Mouse (Mus musculus) layer of hippocampus, adult 9-10 months (tissue): ENCODE measurements around the gene Map3k6.

ENCODE experiments used
- DNase-seq: peaks from one replicate; pipeline ENCODE4 v3.0.0; 2022; ENCODE audit warnings: low spot score

Map3k6 gene

DNA sequence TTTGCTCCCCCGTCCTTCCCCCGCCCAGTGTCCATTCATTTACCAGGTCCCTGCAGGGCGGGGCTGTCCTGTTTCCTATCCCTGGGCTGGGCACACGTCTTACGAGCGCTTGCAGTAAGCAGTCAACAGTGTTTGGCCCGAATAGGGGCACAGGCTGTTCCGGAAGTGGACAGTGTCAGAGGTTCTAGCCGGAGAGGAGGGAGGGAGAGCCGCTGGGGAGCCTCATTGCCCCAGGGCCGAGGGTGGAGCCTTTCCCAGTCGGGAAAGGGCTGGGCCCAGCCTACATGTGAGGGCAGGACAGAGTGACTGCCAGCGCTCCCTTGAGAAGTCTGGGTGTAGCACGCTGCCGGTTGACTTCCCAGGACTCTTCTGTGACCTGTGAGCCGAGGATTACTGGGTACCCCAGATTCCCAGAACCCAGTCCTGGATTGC, at the start of gene Map3k6:
Map3k6 (plus strand) TSS at position 329 of the 432 bp plus-strand sequence.
- no peak for DNase-seq

DNA sequence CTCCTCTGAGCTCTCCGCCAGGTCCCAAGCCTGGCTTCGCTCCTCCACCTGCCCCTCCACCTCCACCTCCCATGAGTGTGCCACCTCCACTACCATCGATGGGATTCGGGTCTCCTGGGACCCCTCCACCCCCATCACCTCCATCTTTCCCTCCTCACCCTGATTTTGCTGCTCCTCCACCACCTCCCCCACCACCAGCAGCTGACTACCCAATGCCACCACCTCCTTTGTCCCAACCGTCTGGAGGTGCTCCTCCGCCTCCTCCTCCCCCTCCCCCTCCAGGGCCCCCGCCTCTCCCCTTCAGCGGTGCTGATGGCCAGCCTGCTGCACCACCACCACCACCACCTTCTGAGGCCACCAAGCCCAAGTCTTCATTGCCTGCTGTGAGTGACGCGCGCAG, 46.1 kb upstream of the Map3k6 start:
- no peak for DNase-seq

DNA sequence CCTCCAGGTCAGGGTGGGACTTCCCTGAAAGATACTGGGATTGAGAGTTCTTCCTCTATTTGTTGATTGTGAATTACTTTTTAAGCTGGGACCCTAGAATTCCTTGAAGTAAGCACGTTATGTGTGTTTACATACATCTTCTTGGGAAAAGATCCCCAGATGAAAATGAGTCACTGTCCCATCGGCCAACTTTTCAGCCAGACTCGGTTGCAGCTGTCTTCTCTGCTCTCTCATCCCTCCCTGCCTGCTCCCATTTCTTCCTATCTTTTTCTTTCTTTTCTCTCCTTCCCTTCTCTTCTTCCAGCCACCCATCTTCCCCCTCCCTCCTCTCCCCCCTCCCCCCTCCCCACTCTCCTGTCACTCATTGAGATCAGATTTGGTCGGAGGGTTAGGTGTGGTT, 45.6 kb upstream of the Map3k6 start:
- no peak for DNase-seq

DNA sequence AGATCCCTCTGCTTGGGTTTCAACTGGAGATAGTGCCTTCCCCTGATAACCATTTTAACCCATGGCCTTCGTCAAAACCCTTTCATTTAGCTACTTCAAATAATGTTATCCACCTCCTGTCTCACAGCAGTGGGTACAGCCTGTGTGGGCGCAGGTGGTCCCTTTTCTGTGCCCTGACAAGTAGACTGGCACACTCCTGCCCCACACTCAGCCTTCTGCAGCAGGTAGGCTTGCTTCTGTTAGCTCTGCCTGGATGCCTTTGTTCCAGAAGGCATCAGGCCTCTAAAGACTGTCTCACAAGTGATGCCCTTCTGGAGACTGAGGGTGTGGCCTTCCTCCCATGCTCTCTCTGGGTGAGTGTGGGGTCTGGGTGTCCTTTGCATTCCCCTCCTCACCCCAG, 44.5 kb upstream of the Map3k6 start:
- no peak for DNase-seq

DNA sequence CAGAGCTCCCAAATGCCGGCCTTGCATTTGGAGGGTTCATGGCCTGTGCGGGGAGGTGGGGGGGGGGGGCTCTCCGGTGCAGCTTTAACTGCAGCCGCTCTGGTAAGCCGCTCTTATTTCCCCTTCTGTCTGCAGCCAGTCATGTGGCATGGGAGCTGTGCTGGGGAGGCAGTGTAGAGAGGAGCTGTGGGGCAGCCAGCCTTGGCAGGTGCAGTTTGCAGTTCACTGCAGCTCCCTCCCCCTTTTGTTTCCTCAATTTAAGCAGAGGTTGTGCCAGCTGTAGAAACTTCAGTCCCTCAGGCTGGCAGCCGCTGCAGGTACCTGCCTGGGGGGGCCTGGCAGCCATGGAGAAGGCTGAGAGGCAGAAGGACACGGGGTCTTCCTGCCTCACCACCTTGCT, 43.8 kb upstream of the Map3k6 start:
- DNase-seq: no peak

DNA sequence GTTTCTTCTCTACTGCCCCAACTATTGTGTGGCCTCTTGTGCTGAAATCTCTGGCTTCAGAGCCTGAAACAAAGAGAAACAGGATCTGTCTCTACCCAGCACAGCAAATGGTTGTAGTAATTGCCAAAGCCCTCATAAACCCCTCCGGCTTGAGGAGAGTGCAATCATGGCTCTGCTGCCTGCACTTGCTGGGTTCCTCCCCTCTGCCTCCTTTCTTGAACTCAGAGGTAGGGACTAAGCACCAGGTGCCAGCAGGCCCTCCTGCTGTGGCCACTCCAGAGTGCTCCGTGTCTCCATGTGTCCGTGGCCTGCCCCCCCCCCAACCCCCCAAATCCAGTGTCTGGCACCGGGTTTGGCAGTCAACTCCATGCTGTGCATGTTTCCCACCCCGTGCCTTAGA, 43.3 kb upstream of the Map3k6 start:
- DNase-seq: no peak

DNA sequence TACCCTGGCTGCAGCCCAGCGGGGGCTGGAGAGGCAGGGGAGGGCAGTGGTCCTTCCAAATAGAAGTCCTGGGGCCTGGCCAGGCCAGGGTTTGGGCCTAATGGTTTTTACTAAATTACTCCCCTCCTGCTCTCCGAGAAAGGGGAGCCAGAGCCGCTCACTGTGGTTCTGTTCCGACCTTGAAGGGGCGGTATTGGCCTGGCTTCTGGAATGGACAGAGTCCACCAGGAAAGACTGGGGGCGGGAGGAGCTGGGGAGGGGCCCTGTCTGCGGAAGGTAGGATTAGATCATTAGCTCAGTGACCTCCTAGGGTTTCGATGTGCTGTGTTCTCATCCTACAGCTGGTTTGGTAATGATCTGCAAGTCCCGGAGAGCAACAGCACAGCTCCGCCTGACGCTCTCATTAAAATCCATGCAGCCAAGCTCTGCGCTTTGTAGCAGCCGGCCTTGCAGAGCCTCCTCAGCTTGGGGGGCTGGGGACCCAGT, 42.8 kb upstream of the Map3k6 start:
- no peak for DNase-seq

DNA sequence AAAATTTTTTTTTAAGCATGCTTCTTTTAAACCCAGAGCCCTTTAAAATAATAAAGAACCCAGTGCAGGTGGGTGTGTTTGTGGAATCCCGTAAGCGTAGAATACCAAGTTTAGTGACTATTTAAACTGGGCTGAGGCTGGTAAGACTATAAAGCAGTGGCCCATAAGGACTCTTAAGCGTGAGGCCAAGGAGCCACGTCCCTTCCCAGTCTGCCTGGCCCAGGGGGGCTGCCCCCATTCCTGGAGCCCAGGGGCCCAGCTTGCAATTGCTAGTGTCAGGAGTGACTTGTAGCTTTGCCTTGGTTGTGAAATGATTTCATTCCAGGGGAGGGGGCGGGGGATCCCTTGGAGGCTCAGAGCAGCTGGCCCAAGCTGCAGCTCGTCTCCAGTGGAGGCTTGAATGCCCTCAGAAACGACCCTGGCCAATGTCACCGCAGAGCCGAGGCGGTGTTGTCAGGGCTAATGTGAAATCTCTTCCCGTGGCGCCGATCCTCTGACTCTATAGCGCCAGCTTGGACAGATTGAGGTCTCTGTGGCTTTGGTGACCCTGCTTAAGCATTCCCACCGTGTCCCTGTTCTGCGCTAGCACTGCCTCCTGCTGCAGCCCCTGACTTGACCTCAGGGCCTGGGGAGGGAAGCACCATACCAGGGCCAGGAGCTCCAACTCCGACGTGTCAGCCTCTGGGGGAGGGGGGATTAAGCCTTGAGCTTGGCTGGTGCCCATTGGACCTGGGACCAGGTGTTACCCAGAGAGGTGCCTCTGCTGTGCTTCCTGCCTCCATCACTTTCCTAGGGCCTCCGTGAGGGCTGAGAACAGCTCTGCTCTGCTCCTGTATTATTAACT, 42.1 kb upstream of the Map3k6 start:
- no peak for DNase-seq

DNA sequence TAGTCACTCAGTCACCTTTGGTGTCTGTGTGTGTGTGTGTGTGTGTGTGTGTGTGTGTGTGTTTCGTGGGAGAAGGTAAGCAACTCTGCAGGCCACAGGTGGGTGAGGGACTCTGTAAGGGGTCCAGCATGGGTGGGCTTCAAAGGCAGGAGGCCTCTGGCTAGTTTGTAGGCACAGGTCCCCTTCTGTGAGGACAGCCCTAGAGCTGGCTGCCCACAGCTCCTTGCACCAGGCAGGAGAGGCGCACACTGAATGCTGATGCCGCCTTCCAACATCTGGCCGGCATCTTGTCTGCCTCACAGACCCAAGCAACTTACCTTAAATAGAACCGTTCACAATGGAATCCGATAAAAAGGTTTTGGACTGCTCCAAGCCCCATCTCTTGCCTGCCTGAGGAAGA, 40.9 kb upstream of the Map3k6 start:
- DNase-seq: no peak

DNA sequence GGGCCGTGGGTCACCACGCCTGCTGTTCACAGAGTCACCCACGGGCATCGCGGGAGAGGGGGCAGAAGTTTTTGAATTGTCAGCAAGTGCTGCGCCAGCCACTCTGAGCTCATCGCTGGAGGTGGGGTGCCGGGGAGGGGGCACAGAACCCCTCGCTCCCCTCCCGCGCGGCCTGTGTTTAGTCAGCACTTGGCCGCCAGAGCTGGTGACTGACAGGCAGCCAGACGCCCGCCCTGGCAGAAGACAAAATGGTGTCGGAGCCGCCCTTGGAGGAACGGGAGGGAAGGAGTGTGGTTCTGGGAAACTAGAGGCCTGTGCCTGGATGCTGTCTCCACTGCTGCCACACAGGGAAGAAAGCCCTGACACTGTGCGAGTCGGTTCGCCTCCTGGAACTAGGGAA, 40.3 kb upstream of the Map3k6 start:
- DNase-seq: no peak

DNA sequence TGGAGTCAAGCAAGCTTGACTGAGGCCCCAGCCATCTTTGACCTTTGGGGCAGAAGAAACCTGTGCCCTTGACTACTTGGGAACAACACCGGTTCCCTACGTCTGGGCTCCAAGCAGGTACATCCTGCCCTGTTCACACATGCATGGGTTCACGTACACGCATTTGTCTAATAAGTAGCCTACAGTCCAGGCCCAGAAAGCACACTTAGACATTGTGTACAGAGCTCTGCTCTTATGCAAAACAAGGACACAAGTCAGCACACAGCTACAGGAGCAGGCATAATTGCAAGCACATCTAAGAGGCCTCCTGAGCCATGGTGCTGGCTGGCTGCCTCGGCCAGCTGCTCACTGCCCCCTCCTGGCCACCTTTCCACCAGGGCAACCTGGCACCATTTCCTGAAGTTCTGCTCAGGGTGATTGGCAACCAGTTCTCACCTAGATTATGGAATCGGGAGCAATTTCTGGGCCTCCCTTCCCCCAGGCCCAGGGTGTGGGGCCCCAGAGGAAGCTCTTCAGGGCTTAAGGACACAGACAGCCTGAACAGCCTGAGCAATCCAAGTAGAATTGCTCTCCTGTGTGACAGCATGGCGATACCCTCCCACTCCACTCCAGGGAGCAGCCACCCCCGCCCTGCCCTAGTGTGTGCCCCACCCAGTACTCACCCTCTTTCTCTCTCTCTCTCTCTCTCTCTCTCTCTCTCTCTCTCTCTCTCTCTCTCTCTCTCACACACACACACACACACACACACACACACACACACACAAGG, 39.4 kb upstream of the Map3k6 start:
- DNase-seq: no peak

DNA sequence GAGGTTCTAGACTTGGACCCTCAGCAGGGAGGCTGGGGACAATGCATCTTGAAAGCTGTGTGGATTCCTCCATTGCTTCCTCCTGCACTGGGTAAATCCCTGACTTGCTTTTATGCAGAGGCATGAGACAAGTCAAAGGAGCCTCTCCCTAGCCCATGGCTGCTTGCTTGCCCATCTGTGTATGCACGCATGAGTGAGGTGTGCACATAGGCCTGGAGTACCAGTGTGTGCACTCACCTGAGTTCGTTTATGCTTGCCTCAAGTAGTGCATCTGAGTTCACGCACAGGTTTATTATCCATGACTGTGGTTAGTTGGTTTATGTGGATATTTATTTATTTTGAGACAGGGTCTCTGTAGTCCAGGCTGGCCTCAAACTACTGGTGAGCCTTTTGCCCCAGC, 38.4 kb upstream of the Map3k6 start:
- no peak for DNase-seq

DNA sequence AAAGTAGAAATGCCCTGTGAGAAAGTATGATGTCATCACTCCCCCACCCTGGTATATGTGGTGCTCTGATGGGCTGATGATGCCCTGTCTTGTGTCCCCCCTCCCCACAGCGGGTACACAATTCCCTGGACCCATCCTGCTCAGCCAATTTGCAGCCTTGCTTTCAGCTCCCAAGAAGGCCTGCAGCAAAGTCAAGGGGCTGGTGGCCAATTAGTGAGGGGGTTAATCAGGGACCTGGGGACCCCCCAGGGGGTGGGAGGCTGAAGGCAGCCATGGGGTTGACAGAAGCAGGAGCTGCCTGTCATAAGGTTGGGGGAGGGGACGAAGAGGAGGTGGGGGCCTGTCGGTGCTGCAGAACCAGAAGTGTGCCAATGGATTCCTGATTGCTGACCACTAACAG, 37.0 kb upstream of the Map3k6 start:
- DNase-seq: no peak

DNA sequence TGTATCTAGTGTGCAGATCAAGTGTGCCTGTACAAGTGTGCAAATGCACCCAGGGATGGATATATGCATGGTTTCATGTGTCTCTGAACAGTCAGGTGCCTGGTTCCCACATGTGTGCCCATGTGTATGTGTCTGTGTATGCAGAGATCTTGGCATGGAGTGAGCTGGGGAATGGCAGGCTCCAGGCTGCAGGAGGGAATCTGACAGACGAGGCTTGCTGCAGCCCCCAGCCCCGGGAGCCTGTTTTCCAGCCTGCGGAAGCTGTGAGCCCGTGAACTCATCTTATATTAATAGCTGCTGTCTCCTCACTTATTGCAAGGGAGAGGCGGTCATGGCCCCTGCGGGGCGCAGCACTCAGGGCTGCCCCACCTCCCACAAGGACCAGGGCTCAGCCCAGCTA, 36.2 kb upstream of the Map3k6 start:
- DNase-seq: no peak

DNA sequence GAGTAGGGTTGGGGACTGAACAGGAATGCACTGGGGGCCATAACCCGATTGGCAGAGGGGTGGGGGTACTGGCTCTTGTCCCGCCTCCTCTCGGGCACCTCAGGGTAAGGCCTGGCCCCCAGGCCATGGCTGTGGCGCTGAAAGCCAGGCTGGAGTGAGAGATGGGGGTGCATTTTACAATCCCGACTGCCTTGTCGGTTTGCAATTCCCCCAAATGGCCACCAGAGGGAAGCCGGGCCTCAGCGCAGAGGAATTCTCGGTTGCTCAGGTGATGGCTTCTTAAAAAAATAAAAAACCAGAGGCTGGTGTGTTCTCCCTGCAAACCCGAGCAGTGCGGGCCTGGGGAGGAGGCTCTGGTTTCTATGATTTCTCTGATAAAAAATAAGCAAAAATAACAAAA, 31.3 kb upstream of the Map3k6 start:
- DNase-seq: no peak

DNA sequence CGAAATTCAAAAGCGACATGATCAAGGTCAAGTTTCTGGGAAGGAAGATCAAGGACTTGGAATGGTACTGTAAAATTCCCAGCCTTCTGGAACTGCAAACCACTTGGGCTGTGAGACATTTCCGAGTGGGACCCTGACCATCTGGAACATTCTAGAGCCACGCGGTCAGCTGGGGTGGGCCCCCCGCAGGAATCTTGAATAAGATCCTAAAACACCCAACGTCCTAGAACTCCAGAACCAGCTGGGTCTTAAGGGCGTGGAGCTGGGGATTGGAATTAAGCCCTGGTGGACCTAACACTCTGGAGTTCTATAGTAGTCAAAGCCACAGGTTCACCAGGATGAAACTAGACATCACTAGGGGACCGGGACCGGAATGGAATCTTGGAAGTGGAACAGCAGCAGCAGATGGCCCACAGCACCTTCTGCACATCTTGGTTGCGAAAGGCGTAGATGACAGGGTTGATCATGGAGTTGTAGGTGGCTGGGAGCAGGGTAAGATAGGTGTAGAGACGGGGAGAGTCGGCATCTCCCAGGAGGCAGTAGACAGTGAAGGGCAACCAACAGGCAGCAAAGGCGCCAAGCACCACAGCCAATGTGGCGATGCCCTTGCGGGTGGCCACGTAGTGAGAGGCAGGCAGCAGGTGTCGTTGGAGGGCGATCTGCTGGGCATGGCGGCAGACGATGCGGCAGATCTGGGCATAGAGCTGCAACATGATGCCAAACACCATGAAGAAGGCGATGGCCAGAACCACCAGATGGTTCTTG, 30.4 kb upstream of the Map3k6 start:
- DNase-seq: no peak

DNA sequence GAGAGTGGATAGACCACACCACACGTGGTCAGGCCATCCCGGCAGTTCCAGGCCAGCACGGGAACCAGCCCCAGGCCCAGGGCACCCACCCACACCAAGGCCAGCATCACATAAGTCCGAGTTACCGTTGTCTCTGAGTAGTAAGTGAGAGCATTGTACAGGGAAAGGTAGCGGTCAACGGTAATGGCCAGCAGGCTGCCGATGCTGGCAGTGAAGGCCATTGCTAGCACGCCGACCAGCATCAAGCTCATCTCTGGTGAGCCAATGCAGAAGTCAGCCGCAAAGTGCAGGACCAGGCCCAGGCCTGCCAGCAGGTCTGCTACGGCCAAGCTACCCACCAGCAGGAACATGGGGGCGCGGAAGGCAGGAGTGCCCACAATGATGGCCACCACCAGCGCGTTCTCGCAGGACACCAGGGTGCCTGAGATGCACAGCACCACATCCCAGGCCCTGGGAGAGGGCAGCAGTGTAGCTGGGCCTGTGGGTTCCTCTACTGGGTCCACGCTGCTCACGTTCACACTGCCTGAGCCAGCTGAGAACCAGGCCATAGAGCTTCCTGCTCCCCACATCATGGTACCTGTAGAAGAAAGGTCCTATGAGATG, 29.7 kb upstream of the Map3k6 start:
- no peak for DNase-seq

DNA sequence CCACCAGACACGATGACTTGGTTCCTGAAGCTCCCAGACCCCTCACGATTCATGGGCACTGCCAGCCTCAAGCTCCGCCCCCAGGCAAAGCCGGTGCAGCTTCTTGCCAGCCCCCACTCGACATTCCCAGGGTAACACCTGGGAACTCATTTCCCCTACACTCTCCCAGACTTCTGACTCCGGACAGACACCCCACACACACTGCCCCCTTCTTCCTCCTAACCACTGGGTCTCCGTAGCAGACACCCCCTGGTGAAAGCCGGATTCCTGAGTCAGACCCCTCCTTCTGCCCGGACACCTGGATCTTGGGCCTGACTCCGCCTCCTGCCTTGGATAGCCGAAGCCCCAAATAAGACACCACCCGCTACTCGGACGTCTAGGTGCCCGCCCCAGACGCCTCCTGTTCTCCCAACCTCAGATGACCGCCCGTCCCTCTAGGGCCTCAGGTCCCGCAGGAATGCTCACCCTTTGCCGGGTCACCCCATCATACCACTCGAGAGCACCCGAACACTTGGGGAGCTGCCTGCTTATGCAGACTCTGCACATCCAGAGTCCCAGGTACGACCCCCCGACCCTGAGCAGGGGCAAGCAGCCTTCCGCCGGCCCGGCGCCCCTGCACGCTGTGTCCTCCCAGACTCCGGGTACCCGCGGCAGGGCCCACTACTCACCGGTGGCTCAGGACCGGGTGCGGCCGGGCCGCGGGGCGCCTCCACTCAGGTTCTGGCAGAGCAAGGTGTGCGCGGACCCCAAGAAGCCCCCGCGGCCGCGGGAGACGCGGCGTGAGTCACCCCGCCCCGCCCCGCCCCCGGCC, 28.7 kb upstream of the Map3k6 start, which contains the start of the genes Cd164l2 and Gpr3:
Cd164l2 (plus strand) TSS at position 381 of the 811 bp plus-strand sequence.
Gpr3 (minus strand) TSS at position 786 of the 811 bp plus-strand sequence.
- DNase-seq: no peak

DNA sequence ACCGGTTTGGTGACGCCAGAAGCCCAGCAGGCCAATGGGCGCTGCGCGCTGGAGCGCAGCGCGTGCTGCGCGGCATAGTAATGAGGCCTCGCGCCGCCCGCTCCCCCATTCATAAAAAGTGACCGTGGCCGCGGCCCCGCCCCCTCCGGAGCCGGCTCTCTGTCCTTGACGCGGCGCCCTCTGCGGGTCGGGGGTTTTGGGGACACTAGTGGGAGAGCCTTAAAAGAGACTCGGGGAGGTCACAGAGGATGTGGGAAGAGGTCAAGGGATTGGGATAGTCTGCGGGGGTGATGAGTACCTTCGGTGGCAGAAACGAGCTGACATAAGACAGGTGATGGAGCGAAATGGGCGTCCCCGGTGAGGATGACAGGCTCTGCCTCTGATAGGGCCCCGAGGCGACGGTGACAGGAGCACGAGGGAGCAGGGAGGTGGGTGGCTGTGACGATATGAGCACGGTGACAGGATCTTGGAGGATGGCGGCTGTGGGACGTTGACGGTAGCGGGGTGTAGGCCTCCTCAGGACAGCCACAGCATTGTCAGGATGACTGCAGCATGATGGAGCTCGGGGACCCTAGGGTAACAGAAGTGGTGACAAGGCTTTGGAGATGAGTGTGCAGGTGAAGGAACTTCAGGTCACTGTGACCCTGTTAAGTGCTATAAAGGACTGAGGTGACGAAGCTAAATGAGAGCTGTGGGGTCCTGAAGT, 27.9 kb upstream of the Map3k6 start:
- DNase-seq: peak; percentile 44

DNA sequence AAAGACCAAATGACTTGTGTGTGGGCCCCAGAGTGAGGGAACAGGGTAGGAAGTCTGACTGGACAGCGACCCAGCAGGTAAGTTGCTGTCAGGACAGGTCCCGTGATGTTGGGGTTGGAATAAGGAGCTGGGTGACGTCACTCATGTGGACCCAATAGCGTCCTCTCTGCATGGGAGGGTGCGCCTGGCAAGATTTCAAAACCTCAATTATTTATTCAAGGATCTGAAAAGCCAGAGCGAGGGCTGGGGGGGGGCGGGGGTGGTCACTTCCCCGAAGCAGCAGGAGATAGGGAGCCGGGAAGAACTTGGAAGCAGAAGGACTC, 27.4 kb upstream of the Map3k6 start:
- DNase-seq: no peak

DNA sequence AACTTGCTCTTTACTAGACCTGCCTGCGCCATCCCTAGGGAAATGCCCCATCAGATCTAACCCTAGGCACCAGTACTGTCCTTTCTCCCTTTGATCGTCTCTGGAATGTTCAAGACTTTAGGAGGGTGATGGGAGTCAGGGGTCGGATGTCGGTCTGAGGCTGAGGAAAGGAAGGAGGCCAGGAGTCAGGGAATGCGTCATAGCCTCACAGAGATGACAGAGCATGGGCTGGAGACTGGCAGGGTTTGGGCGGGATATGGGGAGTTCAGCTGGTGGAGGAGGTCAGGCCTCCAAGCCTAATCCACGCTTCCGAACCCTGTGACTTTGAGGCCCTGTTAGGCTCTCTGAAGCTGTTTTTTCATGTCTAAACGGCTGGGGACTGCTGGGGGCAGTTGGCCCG, 27.0 kb upstream of the Map3k6 start:
- DNase-seq: no peak
